Mouse (Mus musculus) C2C12 (cell line): Measurements from ENCODE around the gene Gm10563. TPM values are rescaled to one million over a fixed set of nuclear protein-coding genes. Genes with fewer than 3 reads are reported as not detected.

ENCODE experiments used
- H3K27me3 ChIP-seq: one replicate; pipeline ENCODE4 v1.6.1; 2011; ENCODE audit not compliant: control insufficient read depth, insufficient read depth, insufficient read length
- H3K36me3 ChIP-seq: one replicate; pipeline ENCODE4 v1.6.1; 2011; ENCODE audit not compliant: control insufficient read depth, insufficient read depth
- H3K4me3 ChIP-seq: one replicate; pipeline ENCODE4 v1.5.1; 2011; ENCODE audit warnings: mild to moderate bottlenecking, control low read depth; ENCODE audit not compliant: poor library complexity, insufficient read depth, severe bottlenecking
- H3K79me2 ChIP-seq: one replicate; pipeline ENCODE4 v1.6.1; 2011; ENCODE audit not compliant: control insufficient read depth, insufficient read depth
- H3K79me3 ChIP-seq: one replicate; pipeline ENCODE4 v1.6.1; 2011; ENCODE audit warnings: low read depth, control low read depth
- H3ac ChIP-seq: one replicate; pipeline ENCODE3; 2011; ENCODE audit warnings: low read depth; ENCODE audit not compliant: control insufficient read depth, insufficient read length
- CEBPB ChIP-seq: IDR thresholded peaks from one replicate; pipeline ENCODE4 v1.6.1; 2011; ENCODE audit warnings: low read depth, mild to moderate bottlenecking, control low read depth, moderate library complexity
- CTCF ChIP-seq: IDR thresholded peaks from one replicate; pipeline ENCODE4 v1.5.1; 2011; ENCODE audit not compliant: control insufficient read depth, insufficient read depth, insufficient read length
- FOSL1 ChIP-seq: IDR thresholded peaks from one replicate; pipeline ENCODE4 v1.8.0; 2011; ENCODE audit warnings: mild to moderate bottlenecking, low read length; ENCODE audit not compliant: poor library complexity, insufficient read depth, severe bottlenecking
- MAX ChIP-seq: IDR thresholded peaks from one replicate; pipeline ENCODE4 v1.6.1; 2011; ENCODE audit warnings: mild to moderate bottlenecking, control low read depth
- MYOD1 ChIP-seq: IDR thresholded peaks from one replicate; pipeline ENCODE4 v1.6.1; 2011; ENCODE audit warnings: low read depth; ENCODE audit not compliant: control insufficient read depth, insufficient read length
- MYOG ChIP-seq: IDR thresholded peaks from one replicate; pipeline ENCODE4 v1.6.1; 2011; ENCODE audit not compliant: control insufficient read depth, insufficient read length; ENCODE audit errors: extremely low read depth
- USF1 ChIP-seq: IDR thresholded peaks from one replicate; pipeline ENCODE4 v1.6.1; 2011; ENCODE audit warnings: low read depth, mild to moderate bottlenecking, control low read depth, moderate library complexity
- polyA plus RNA-seq: library from polyadenylated mRNA; unstranded; fragments of >200 nt; fragmentation: generic; extraction: Trizol; gene quantifications from one replicate; pipeline ENCODE4 v1.2.1, GENCODE M21; 2012; ENCODE audit warnings: missing spikeins

Gm10563 gene
- polyA plus RNA-seq, 1 experiment, result not detected

DNA sequence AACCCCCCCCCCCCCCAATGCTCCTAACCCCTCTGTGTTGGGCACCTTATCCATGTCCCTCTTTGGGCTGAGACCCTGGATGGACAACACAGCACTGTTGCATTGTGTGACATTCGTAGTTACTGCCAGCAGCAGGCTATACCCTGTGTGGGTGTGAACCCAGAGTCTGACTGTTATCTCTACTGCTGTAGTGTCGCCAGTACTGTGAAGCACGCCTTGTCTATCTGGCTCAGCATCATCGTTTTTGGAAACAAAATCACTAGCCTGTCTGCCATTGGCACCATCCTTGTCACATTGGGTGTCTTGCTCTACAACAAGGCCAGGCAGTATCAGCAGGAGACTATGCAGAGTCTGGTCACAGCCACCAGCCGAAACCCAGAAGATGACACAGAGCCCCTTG lies 26.9 kb downstream of the Gm10563 start:
- H3K36me3 ChIP-seq, result peaks cover 70% of the 10 kb centered on the region
- H3ac ChIP-seq, result no peak overlapping the region
- H3K79me2 ChIP-seq, result peaks cover 14% of the 10 kb centered on the region
- H3K27me3 ChIP-seq, result no peaks in the 10 kb centered on the region
- H3K79me3 ChIP-seq, result peaks cover 2% of the 10 kb centered on the region
- H3K4me3 ChIP-seq, result no peak overlapping the region
- no peak for TF ChIP-seq MYOD1
- TF ChIP-seq USF1, result no peak
- TF ChIP-seq MYOG, result no peak
- TF ChIP-seq MAX, result no peak
- no peak for TF ChIP-seq CTCF
- no peak for TF ChIP-seq CEBPB
- TF ChIP-seq FOSL1, result no peak

DNA sequence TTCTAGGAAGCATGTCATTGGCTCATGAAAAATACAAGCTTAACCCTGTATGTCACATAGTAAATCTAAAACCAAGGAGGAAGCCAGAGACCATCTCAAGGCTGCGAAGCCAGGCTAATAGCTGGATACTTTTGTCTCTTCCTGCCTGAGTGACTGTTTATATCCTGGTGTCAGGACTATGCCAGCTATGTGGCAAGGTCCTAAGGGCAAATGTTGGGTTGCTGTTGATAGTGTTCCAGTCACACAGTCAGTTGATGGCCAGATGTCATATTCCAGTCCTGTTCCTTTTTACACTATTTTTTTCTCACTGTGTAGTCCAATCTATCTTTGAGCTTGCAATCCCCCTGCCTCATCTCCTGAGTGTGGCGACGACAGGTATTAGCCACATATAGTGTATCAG lies 31.9 kb downstream of the Gm10563 start:
- no peaks in the 10 kb centered on the region for H3K79me3 ChIP-seq
- no peak overlapping the region for H3K4me3 ChIP-seq
- no peak for TF ChIP-seq MYOG
- TF ChIP-seq FOSL1, result no peak
- TF ChIP-seq MAX, result no peak
- no peak for TF ChIP-seq MYOD1
- TF ChIP-seq CTCF, result no peak
- no peak for TF ChIP-seq USF1
- no peak for TF ChIP-seq CEBPB
- peaks cover 69% of the 10 kb centered on the region for H3K36me3 ChIP-seq
- no peaks in the 10 kb centered on the region for H3K27me3 ChIP-seq
- no peaks in the 10 kb centered on the region for H3K79me2 ChIP-seq
- H3ac ChIP-seq, result no peak overlapping the region

DNA sequence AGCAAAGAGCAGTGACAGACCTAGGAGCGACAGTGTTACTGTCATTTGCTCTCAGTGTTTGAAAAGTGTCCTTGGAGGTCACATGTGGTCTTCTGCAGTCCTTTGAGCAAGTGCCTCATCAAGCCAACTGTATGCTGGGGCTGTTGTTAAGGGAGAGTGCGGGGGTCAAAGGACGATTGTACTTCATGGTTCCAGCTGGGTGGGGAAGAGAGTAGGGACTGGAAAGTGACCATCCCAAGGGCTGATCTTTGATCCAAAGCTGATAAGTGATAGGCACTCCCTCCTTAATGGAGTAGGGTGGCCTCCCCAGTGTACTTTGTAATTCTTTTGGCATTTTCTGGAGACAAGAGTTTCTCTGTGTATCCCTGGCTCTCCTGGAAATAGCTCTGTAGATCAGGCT lies 33.3 kb downstream of the Gm10563 start:
- Histone ChIP-seq H3K4me3 (no peak overlapping the region), H3K79me2 (peaks cover 14% of the 10 kb centered on the region), H3K27me3 (no peaks in the 10 kb centered on the region), H3ac (no peak overlapping the region), H3K79me3 (peaks cover 7% of the 10 kb centered on the region), H3K36me3 (peaks cover 55% of the 10 kb centered on the region)
- TF ChIP-seq USF1, result no peak
- no peak for TF ChIP-seq CTCF

- Histone ChIP-seq H3K79me2 (peaks cover 61% of the 10 kb centered on the region), H3K79me3 (peaks cover 36% of the 10 kb centered on the region), H3K27me3 (no peaks in the 10 kb centered on the region), H3K4me3 (no peak overlapping the region), H3ac (no peak overlapping the region), H3K36me3 (peaks cover 37% of the 10 kb centered on the region)
- TF ChIP-seq MAX (no peak), MYOG (no peak)
Observed at GRCm38 (mm10) chr4:155606825-155607224, 38.4 kb downstream of the Gm10563 start.

- Histone ChIP-seq H3K27me3 (no peaks in the 10 kb centered on the region), H3K4me3 (no peak overlapping the region), H3ac (no peak overlapping the region), H3K36me3 (peaks cover 29% of the 10 kb centered on the region), H3K79me2 (peaks cover 69% of the 10 kb centered on the region), H3K79me3 (peaks cover 36% of the 10 kb centered on the region)
- no peak for TF ChIP-seq CTCF
- TF ChIP-seq MYOD1, result no peak
- TF ChIP-seq MAX, result no peak
- TF ChIP-seq FOSL1, result no peak
- TF ChIP-seq CEBPB, result no peak
- no peak for TF ChIP-seq MYOG
- TF ChIP-seq USF1, result no peak
Observed at GRCm38 (mm10) chr4:155605132-155605531, 40.1 kb downstream of the Gm10563 start.

DNA sequence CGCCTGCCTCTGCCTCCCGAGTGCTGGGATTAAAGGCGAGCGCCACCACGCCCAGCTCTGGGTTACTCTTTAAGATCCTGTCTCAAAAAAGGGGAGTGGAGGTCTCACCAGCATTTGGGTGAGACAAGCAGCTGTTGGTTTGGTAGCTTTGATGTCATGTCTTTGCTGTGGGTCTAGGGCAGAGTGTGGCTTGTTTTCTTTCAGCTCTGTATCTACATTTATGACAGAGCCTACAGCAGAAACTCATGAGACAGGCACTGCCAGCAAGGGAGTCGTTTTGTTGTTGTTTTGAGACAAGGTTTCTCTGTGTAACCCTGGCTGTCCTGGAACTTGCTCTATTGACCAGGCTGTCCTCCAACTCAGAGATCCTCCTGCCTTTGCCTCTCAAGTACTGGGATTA lies 41.4 kb downstream of the Gm10563 start:
- peaks cover 38% of the 10 kb centered on the region for H3K79me3 ChIP-seq
- peaks cover 23% of the 10 kb centered on the region for H3K36me3 ChIP-seq
- H3ac ChIP-seq, result no peak overlapping the region
- H3K79me2 ChIP-seq, result peaks cover 74% of the 10 kb centered on the region
- TF ChIP-seq FOSL1 (no peak), CEBPB (no peak), MAX (no peak)
- no peak overlapping the region for H3K4me3 ChIP-seq
- H3K27me3 ChIP-seq, result no peaks in the 10 kb centered on the region
